Mouse (Mus musculus) layer of hippocampus, adult 18-20 months (tissue): Measurements from ENCODE around the gene Chaf1a. TPM values are rescaled to one million over a fixed set of nuclear protein-coding genes. Genes with fewer than 3 reads are reported as not detected.

Source experiments
- DNase-seq, 2 experiments: peaks; one replicate each; pipeline ENCODE4 v3.0.0; 2022; ENCODE audit warnings: low spot score in 2 of 2
- total RNA-seq, 2 experiments: library from RNA; stranded (reverse); gene quantifications; 2 replicates each; pipeline ENCODE4 v1.2.3; 2021

The Chaf1a gene
- total RNA-seq, 2 experiments from 2014 or later: 2.0 to 3.0 TPM

- DNase-seq: no peak
Observed at GRCm38 (mm10) chr17:56112743-56113142, 72.5 kb downstream of the Chaf1a start.

- no peak for DNase-seq
Observed at GRCm38 (mm10) chr17:56116193-56116592, 76.0 kb downstream of the Chaf1a start.

GRCm38 (mm10) chr17:56117251-56117710, 77.0 kb downstream of the Chaf1a start, which contains the start of gene Plin5:
Plin5 (minus strand) TSS chr17:56117596.
- DNase-seq: no peak

- DNase-seq: no peak
Observed at GRCm38 (mm10) chr17:56119431-56119830, 79.2 kb downstream of the Chaf1a start.

- no peak for DNase-seq
Observed at GRCm38 (mm10) chr17:56119981-56120880, 80.0 kb downstream of the Chaf1a start.

GRCm38 (mm10) chr17:56121826-56122225, 81.6 kb downstream of the Chaf1a start, which contains the start of gene Lrg1:
Lrg1 (minus strand) TSS chr17:56122001.
- no peak for DNase-seq

Other genes starting within 250 kb of the Chaf1a start
- gene Zfp119a, start 161.5 kb upstream of the Chaf1a start, total RNA-seq: 1 to 10 TPM; 4.7 to 5.9 TPM
- 1 to 10 TPM; 6.2 to 6.5 TPM for gene Zfp959, start 148.3 kb upstream of the Chaf1a start, total RNA-seq
- 1 to 10 TPM; 2.9 to 3.6 TPM for gene Zfp119b, start 90.9 kb upstream of the Chaf1a start, total RNA-seq
- 1 to 10 TPM; 1.4 to 1.5 TPM for gene Ebi3, start 87.8 kb upstream of the Chaf1a start, total RNA-seq
- gene Yju2, start 81.3 kb upstream of the Chaf1a start, total RNA-seq: 10 to 100 TPM; 16.9 to 17.5 TPM
- 10 to 100 TPM; 21.1 to 21.2 TPM for gene Shd, start 70.0 kb upstream of the Chaf1a start, total RNA-seq
- 10 to 100 TPM; 68.1 to 68.2 TPM for gene Fsd1, start 53.9 kb upstream of the Chaf1a start, total RNA-seq
- 1 to 10 TPM; 1.4 to 2.1 TPM for gene Stap2, start 34.9 kb upstream of the Chaf1a start, total RNA-seq
- gene Mpnd, start 34.7 kb upstream of the Chaf1a start, total RNA-seq: 100 to 1,000 TPM; 106 to 111 TPM
- 10 to 100 TPM; 53.9 to 57.8 TPM for gene Sh3gl1, start 3.8 kb upstream of the Chaf1a start, total RNA-seq
- 10 to 100 TPM; 85.7 to 90.6 TPM for gene Ubxn6, start 34.6 kb downstream of the Chaf1a start, total RNA-seq
- 100 to 1,000 TPM; 105 to 107 TPM for gene Hdgfl2, start 39.2 kb downstream of the Chaf1a start, total RNA-seq
- gene Plin4, start 69.4 kb downstream of the Chaf1a start, total RNA-seq: 10 to 100 TPM; 16.3 to 16.9 TPM
- gene Plin5, start 77.2 kb downstream of the Chaf1a start, total RNA-seq: 1 to 10 TPM in 1 of 2 experiments, under 1 TPM in 1; 0.67 to 1.1 TPM
- 1 to 10 TPM in 1 of 2 experiments, under 1 TPM in 1; 0.61 to 1.0 TPM for gene Lrg1, start 81.6 kb downstream of the Chaf1a start, total RNA-seq
- 100 to 1,000 TPM; 128 to 130 TPM for gene Sema6b, start 99.9 kb downstream of the Chaf1a start, total RNA-seq
- 1 to 10 TPM; 4.6 to 6.1 TPM for gene Tnfaip8l1, start 122.0 kb downstream of the Chaf1a start, total RNA-seq
- 10 to 100 TPM; 41.7 to 44.3 TPM for gene Mydgf, start 143.5 kb downstream of the Chaf1a start, total RNA-seq
- 10 to 100 TPM; 61.7 to 63.8 TPM for gene Dpp9, start 178.5 kb downstream of the Chaf1a start, total RNA-seq
- gene Fem1a, start 216.4 kb downstream of the Chaf1a start, total RNA-seq: 10 to 100 TPM; 35.3 TPM
- gene Ticam1, start 236.3 kb downstream of the Chaf1a start, total RNA-seq: 1 to 10 TPM; 7.9 to 8.2 TPM